Mouse (Mus musculus) forebrain, embryonic 10.5 days (tissue): ENCODE measurements around the gene Mob3b. TPM values are rescaled to one million over a fixed set of nuclear protein-coding genes. Genes with fewer than 3 reads are reported as not detected.

Experiments used
- DNase-seq: peaks from one replicate; pipeline ENCODE4 v3.0.0-alpha.2; 2017; ENCODE audit warnings: low spot score; ENCODE audit errors: extremely low spot score
- H3K27ac ChIP-seq: fragments of 300-500 bp; sonication (generic); 2 replicates; pipeline ENCODE4 v1.5.1; 2016; ENCODE audit warnings: mild to moderate bottlenecking
- H3K27me3 ChIP-seq: fragments of 300-500 bp; sonication (generic); 2 replicates; pipeline ENCODE4 v1.6.1; 2016; ENCODE audit warnings: mild to moderate bottlenecking; ENCODE audit not compliant: poor library complexity, severe bottlenecking
- H3K36me3 ChIP-seq: fragments of 300-500 bp; sonication (generic); replicated peaks from 2 replicates; pipeline ENCODE4 v1.6.1; 2016; ENCODE audit warnings: mild to moderate bottlenecking, moderate library complexity
- H3K4me1 ChIP-seq: fragments of 300-500 bp; sonication (generic); 2 replicates; pipeline ENCODE4 v1.6.1; 2016
- H3K4me3 ChIP-seq: fragments of 300-500 bp; sonication (generic); 2 replicates; pipeline ENCODE4 v1.5.1; 2016; ENCODE audit warnings: mild to moderate bottlenecking, moderate library complexity
- H3K9me3 ChIP-seq: fragments of 300-500 bp; sonication (generic); 2 replicates; pipeline ENCODE4 v1.6.1; 2016; ENCODE audit warnings: mild to moderate bottlenecking, moderate library complexity
- WGBS: fragments of 180-500 bp; shearing (Covaris S2); methylation state at CpG from one replicate; pipeline ENCODE4 v1.1.7; 2016; 5-methylcytosine and 5-hydroxymethylcytosine counted together
- polyA plus RNA-seq: library from polyadenylated mRNA; unstranded; fragments of >200 nt; fragmentation: Nextera tagmentation; extraction: Ambion mirVana; gene quantifications from 2 replicates; pipeline ENCODE4 v1.2.1, GENCODE M21; 2016

The Mob3b gene
- polyA plus RNA-seq, 1 experiment from 2014 or later: 24.1 TPM

DNA sequence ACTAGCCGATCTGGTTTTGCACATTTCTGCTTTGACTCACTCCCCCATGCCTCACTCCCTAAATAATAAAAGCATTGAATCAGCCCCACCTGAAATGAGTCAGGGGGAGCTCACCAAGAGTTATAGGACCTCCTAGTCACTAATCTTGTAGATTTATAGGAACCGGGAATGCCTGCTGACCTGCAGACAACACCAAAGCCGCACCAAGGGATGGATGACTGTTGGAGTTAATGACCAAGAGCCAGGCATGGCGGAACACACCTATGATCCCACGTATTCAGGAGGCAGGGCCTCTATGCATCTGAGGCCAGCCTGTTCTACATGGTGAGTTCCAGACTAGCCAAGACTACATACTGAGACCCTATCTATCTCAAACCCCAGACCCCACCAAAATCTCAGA is 34.2 kb downstream of the Mob3b start:
- Histone ChIP-seq H3K9me3 (no peaks in the 10 kb centered on the region; the same call in 1 of the 2 replicates), H3K27ac (0 out of 2 replicates have a peak overlapping the region, but pooled peaks have one; percentile 35), H3K4me1 (peaks cover 86% of the 10 kb centered on the region), H3K36me3 (no peaks in the 10 kb centered on the region), H3K27me3 (peaks cover 22% of the 10 kb centered on the region), H3K4me3 (no peak overlapping the region)
- WGBS: 64% methylated on average over 5 of the region's 5 CpGs
- DNase-seq: no peak

- Histone ChIP-seq H3K4me1 (peaks cover 72% of the 10 kb centered on the region), H3K4me3 (no peak overlapping the region), H3K27ac (peak overlapping the region; percentile 60; the same call in 1 of the 2 replicates), H3K9me3 (no peaks in the 10 kb centered on the region; the same call in 1 of the 2 replicates), H3K27me3 (peaks cover 33% of the 10 kb centered on the region), H3K36me3 (no peaks in the 10 kb centered on the region)
- DNase-seq: no peak
- 40% methylated on average over 12 of the region's 12 CpGs for WGBS
Observed at GRCm38 (mm10) chr4:35121060-35121459, 36.2 kb downstream of the Mob3b start.

DNA sequence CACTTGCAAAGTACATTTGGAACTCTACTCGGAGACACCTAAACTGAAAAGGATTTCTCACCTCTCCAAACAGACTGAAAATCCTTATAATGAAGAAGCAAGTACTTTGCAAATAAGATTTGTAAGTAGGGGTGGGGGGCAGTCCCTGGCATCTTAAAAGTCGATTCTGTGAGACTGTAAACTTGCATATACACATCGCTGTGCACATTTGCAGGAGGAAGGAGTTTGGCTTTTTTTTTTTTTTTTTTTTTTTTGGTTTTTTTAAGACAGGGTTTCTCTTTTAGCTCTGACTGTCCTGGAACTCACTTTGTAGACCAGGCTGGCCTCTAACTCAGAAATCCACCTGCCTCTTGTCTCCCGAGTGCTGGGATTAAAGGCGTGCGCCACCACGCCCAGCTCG is 36.7 kb downstream of the Mob3b start:
- no peaks in the 10 kb centered on the region; the same call in 1 of the 2 replicates for H3K9me3 ChIP-seq
- peaks cover 33% of the 10 kb centered on the region for H3K27me3 ChIP-seq
- WGBS: 82% methylated on average over 8 of the region's 8 CpGs
- peaks cover 72% of the 10 kb centered on the region for H3K4me1 ChIP-seq
- no peak overlapping the region for H3K27ac ChIP-seq
- no peak overlapping the region for H3K4me3 ChIP-seq
- H3K36me3 ChIP-seq: no peaks in the 10 kb centered on the region
- DNase-seq: no peak

DNA sequence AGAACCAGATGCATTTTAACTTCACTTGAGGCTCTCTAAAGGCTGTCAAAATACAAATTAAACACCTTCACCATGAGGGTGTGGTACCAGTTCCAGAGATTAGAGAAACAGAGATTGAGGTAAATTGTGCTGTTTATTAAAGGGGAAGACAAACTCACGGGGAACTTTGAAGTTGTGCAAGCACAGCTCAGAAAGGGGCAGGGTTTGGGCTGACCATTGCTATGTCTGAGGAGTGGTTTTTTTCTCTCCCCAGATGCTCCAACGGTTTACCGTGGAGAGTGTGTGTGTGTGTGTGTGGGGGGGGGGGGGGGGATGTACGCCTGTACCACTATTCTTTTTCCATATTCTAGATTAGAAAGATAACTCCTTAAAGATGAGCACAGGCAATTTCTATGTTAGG is 37.1 kb downstream of the Mob3b start:
- Histone ChIP-seq H3K9me3 (no peaks in the 10 kb centered on the region; the same call in 1 of the 2 replicates), H3K4me1 (peaks cover 72% of the 10 kb centered on the region), H3K27ac (no peak overlapping the region), H3K4me3 (no peak overlapping the region), H3K36me3 (no peaks in the 10 kb centered on the region), H3K27me3 (peaks cover 33% of the 10 kb centered on the region)
- WGBS: 68% methylated on average over 4 of the region's 4 CpGs
- no peak for DNase-seq

DNA sequence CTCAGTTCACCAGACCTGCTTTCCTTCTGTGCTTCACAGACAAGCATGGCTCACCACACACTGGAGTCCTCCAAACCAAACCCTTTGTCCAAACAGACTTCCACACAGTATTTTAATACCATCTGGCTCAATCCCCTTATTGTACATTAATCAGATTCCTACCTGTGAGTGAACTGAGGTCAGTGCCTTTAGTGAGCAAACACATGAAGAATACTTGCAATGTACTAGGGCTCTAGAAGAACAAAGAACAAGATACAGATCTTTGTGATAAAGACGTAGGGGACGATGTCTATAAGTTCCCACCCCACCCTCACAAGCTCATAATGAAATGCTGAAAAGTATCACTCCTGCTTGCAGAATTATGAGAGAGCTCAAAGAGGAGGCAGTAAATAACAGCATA is 38.4 kb downstream of the Mob3b start:
- no peaks in the 10 kb centered on the region; the same call in 1 of the 2 replicates for H3K9me3 ChIP-seq
- no peak for DNase-seq
- 89% methylated on average over 2 of the region's 2 CpGs for WGBS
- peaks cover 69% of the 10 kb centered on the region for H3K4me1 ChIP-seq
- H3K27ac ChIP-seq: no peak overlapping the region
- no peak overlapping the region for H3K4me3 ChIP-seq
- peaks cover 39% of the 10 kb centered on the region for H3K27me3 ChIP-seq
- no peaks in the 10 kb centered on the region for H3K36me3 ChIP-seq

GRCm38 (mm10) chr4:35117144-35117543 is 40.1 kb downstream of the Mob3b start:
- no peak for DNase-seq
- no peak overlapping the region for H3K4me3 ChIP-seq
- WGBS: 96% methylated on average over 3 of the region's 3 CpGs
- H3K36me3 ChIP-seq: no peaks in the 10 kb centered on the region; the same call in 1 of the 2 replicates
- H3K27me3 ChIP-seq: peaks cover 47% of the 10 kb centered on the region
- H3K27ac ChIP-seq: no peak overlapping the region
- no peaks in the 10 kb centered on the region; the same call in 1 of the 2 replicates for H3K9me3 ChIP-seq
- H3K4me1 ChIP-seq: peaks cover 63% of the 10 kb centered on the region

- Histone ChIP-seq H3K4me1 (peaks cover 51% of the 10 kb centered on the region), H3K27ac (0 out of 2 replicates have a peak overlapping the region, but pooled peaks have one; percentile 35), H3K27me3 (peaks cover 40% of the 10 kb centered on the region), H3K4me3 (0 out of 2 replicates have a peak overlapping the region, but pooled peaks have one; percentile 1), H3K36me3 (no peaks in the 10 kb centered on the region; the same call in 1 of the 2 replicates), H3K9me3 (no peaks in the 10 kb centered on the region; the same call in 1 of the 2 replicates)
- WGBS: 30% methylated on average over 6 of the region's 6 CpGs
- DNase-seq: peak; percentile 52
Observed at GRCm38 (mm10) chr4:35115933-35116332, 41.4 kb downstream of the Mob3b start.

GRCm38 (mm10) chr4:35114950-35115349 is 42.3 kb downstream of the Mob3b start:
- Histone ChIP-seq H3K27ac (0 out of 2 replicates have a peak overlapping the region, but pooled peaks have one; percentile 35), H3K27me3 (peaks cover 40% of the 10 kb centered on the region), H3K4me3 (no peak overlapping the region), H3K9me3 (no peaks in the 10 kb centered on the region; the same call in 1 of the 2 replicates), H3K4me1 (peaks cover 42% of the 10 kb centered on the region), H3K36me3 (no peaks in the 10 kb centered on the region; the same call in 1 of the 2 replicates)
- DNase-seq: no peak
- WGBS: 88% methylated on average over 2 of the region's 2 CpGs

GRCm38 (mm10) chr4:35113516-35114248 is 43.6 kb downstream of the Mob3b start:
- WGBS: 85% methylated on average over 13 of the region's 13 CpGs

DNA sequence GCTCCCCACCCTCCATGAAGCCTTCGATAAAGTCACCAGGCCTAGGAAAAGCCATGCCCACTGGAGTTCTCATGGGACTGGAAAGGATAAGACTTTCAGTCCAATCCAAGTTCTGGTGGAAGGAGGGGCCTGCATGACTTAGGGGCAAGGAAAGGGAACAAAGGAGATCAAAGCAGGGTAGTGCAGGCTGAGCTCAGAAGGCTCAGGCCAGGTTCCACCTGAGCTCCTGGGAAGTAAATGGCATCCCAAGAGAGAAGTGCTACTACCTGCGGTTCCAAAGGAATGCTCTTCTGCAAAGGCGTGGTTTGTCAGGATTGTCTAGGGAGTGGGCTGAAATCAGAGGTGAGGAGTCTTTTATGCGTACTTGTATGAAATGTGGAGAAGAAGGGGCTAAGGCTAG is 44.8 kb downstream of the Mob3b start:
- Histone ChIP-seq H3K27me3 (peaks cover 18% of the 10 kb centered on the region), H3K36me3 (peaks cover 9% of the 10 kb centered on the region), H3K9me3 (no peaks in the 10 kb centered on the region), H3K27ac (no peak overlapping the region), H3K4me1 (peaks cover 37% of the 10 kb centered on the region), H3K4me3 (no peak overlapping the region)
- WGBS: 90% methylated on average over 4 of the region's 4 CpGs
- no peak for DNase-seq

More at GRCm38 (mm10) chr4:35113516-35114248, 43.6 kb downstream of the Mob3b start:
- Histone ChIP-seq H3K4me3 (no peak overlapping the region), H3K27me3 (peaks cover 31% of the 10 kb centered on the region), H3K27ac (no peak overlapping the region), H3K9me3 (no peaks in the 10 kb centered on the region; the same call in 1 of the 2 replicates), H3K36me3 (peaks cover 2% of the 10 kb centered on the region; the same call in 1 of the 2 replicates), H3K4me1 (peaks cover 37% of the 10 kb centered on the region)
- no peak for DNase-seq

- H3K36me3 ChIP-seq: peaks cover 10% of the 10 kb centered on the region
- peaks cover 22% of the 10 kb centered on the region for H3K4me1 ChIP-seq
- no peak for DNase-seq
- 76% methylated on average over 14 of the region's 14 CpGs for WGBS
- 0 out of 2 replicates have a peak, but pooled peaks cover 13% of the 10 kb centered on the region for H3K27me3 ChIP-seq
- no peaks in the 10 kb centered on the region for H3K9me3 ChIP-seq
- no peak overlapping the region for H3K4me3 ChIP-seq
- H3K27ac ChIP-seq: no peak overlapping the region
Observed at GRCm38 (mm10) chr4:35105115-35105773, 52.0 kb downstream of the Mob3b start.

- H3K27me3 ChIP-seq: 0 out of 2 replicates have a peak, but pooled peaks cover 13% of the 10 kb centered on the region
- no peak overlapping the region for H3K27ac ChIP-seq
- no peaks in the 10 kb centered on the region for H3K9me3 ChIP-seq
- WGBS: 53% methylated on average over 7 of the region's 7 CpGs
- no peak overlapping the region for H3K4me3 ChIP-seq
- peaks cover 45% of the 10 kb centered on the region for H3K4me1 ChIP-seq
- H3K36me3 ChIP-seq: no peaks in the 10 kb centered on the region
- no peak for DNase-seq
Observed at GRCm38 (mm10) chr4:35101201-35101600, 56.1 kb downstream of the Mob3b start.
